Mouse (Mus musculus): ENCODE data around the gene Tmem254b. TPM values are rescaled to one million over a fixed set of nuclear protein-coding genes. Genes with fewer than 3 reads are reported as not detected.
"Not testable (repeated sequence)": the region's sequence is repeated elsewhere in the genome, so short reads cannot be mapped to it uniquely, and the experiment has no call there.

Tmem254b gene
- polyA plus RNA-seq, 1 experiment from 2014 or later = 20.5 TPM

DNA sequence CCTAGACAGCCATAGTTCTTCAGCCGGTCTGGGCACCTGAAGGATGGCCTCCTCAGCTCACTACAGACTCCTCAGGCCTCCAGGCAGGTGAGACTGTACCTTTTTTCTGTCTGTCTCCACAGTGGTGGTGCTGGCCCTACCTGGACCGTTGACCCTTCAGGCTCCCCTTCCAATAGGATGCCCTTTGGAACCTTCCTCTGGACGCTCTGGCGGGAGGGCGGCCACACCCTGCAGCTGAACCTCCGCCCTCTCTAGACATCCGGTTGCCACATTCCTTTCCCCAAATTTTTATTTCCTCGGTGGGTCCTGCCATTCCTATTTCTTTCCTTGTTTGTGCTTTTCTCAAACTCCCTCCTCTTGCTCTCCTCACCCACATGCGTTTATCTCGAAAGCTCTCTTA is 25.2 kb downstream of the Tmem254b start:
- H3K9ac ChIP-seq (replicated peaks; ENCODE audit: low read length); H3K27me3 ChIP-seq (ENCODE audit: control insufficient read depth, insufficient read depth, low read length); ATAC-seq (replicated peaks; ENCODE audit: insufficient number of reproducible peaks, low FRiP score, low TSS enrichment, low read depth); H3K36me3 ChIP-seq (replicated peaks; ENCODE audit: control insufficient read depth, insufficient read depth, low read depth, low read length); H3K4me3 ChIP-seq (ENCODE audit: low read depth, low read length); H3K4me1 ChIP-seq (ENCODE audit: control insufficient read depth, insufficient read depth, low read length); H3K9me3 ChIP-seq (replicated peaks; ENCODE audit: control insufficient read depth, low read length); H3K4me2 ChIP-seq (ENCODE audit: low read depth, low read length); H3K27ac ChIP-seq (replicated peaks; ENCODE audit: low read depth, low read length); DNase-seq (ENCODE audit: low spot score): not testable (repeated sequence)
- no CpG with 5 or more reads among the region's 10 CpGs for WGBS

DNA sequence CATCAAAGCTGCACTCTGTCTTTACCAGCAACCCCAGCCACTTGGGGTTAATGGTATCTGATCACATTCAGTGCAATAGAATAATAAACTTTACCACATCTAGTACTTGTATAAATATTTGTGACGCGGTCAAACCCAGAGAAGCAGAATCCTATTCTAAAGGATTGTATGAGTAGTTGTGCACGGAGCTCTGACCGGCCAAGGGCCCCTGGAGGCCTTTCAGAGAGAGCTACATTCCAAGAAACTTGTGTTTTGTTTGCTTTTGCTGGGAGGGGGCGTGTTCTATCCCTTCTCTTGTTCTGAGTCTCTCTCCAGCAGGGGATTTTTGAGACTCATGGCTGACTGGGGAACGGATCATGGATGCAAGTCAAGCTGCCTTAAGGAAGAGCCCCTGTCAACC is 31.8 kb downstream of the Tmem254b start:
- H3K27me3 ChIP-seq (ENCODE audit: control insufficient read depth, insufficient read depth, low read length); H3K4me3 ChIP-seq (ENCODE audit: low read depth, low read length); H3K36me3 ChIP-seq (replicated peaks; ENCODE audit: control insufficient read depth, insufficient read depth, low read depth, low read length); H3K9ac ChIP-seq (replicated peaks; ENCODE audit: low read length); H3K4me1 ChIP-seq (ENCODE audit: control insufficient read depth, insufficient read depth, low read length); H3K4me2 ChIP-seq (ENCODE audit: low read depth, low read length); ATAC-seq (replicated peaks; ENCODE audit: insufficient number of reproducible peaks, low FRiP score, low TSS enrichment, low read depth); H3K27ac ChIP-seq (replicated peaks; ENCODE audit: low read depth, low read length); DNase-seq (ENCODE audit: low spot score); H3K9me3 ChIP-seq (replicated peaks; ENCODE audit: control insufficient read depth, low read length): not testable (repeated sequence)
- WGBS = no CpG with 5 or more reads among the region's 6 CpGs

DNA sequence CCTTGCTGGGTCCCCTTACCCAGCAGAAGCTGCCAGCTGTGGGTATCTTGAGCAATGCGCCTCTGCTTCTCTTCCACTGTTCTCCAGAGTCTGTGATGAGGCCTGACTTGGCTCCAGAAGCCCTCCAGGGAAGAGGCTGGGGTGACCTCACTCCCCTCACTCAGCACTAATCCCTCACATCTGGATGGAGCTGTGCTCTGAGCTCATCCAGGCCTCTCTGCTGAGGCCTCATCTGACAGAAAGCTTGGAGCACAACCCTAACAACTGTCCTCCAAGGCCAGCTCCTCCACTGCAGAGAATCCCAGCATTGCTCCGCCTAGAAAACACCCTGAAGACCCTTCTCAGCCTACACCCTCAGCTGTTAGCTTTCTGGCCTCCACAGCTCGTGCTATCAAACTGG is 32.9 kb downstream of the Tmem254b start:
- H3K4me2 ChIP-seq (ENCODE audit: low read depth, low read length); H3K36me3 ChIP-seq (replicated peaks; ENCODE audit: control insufficient read depth, insufficient read depth, low read depth, low read length); ATAC-seq (replicated peaks; ENCODE audit: insufficient number of reproducible peaks, low FRiP score, low TSS enrichment, low read depth); DNase-seq (ENCODE audit: low spot score); H3K27me3 ChIP-seq (ENCODE audit: control insufficient read depth, insufficient read depth, low read length); H3K4me3 ChIP-seq (ENCODE audit: low read depth, low read length); H3K9me3 ChIP-seq (replicated peaks; ENCODE audit: control insufficient read depth, low read length); H3K4me1 ChIP-seq (ENCODE audit: control insufficient read depth, insufficient read depth, low read length); H3K9ac ChIP-seq (replicated peaks; ENCODE audit: low read length); H3K27ac ChIP-seq (replicated peaks; ENCODE audit: low read depth, low read length): not testable (repeated sequence)
- no CpG with 5 or more reads among the region's 3 CpGs for WGBS

DNA sequence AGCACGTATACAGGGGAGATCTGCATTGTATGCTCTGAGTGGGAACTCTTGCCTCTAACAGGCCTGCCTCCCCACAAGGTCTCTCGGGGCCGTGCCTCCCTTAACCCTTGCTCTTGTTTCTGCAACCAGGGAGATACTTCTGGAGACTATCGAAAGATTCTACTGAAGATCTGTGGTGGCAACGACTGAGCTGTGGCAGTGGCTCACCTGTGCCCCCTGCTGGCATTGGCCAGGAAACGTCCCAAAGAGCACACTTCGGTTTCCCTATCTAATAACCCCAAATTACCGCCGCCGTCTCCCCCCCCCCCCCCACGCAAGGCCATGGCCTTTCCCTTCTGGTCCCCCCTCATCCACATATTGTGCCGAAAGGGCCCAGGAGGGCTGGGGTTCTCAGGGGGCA is 41.6 kb downstream of the Tmem254b start:
- not testable (repeated sequence) for H3K27me3 ChIP-seq (ENCODE audit: control insufficient read depth, insufficient read depth, low read length); DNase-seq (ENCODE audit: low spot score); H3K9me3 ChIP-seq (replicated peaks; ENCODE audit: control insufficient read depth, low read length); H3K36me3 ChIP-seq (replicated peaks; ENCODE audit: control insufficient read depth, insufficient read depth, low read depth, low read length); H3K9ac ChIP-seq (replicated peaks; ENCODE audit: low read length); ATAC-seq (replicated peaks; ENCODE audit: insufficient number of reproducible peaks, low FRiP score, low TSS enrichment, low read depth); H3K4me3 ChIP-seq (ENCODE audit: low read depth, low read length); H3K27ac ChIP-seq (replicated peaks; ENCODE audit: low read depth, low read length); H3K4me1 ChIP-seq (ENCODE audit: control insufficient read depth, insufficient read depth, low read length); H3K4me2 ChIP-seq (ENCODE audit: low read depth, low read length)
- no CpG with 5 or more reads among the region's 12 CpGs for WGBS

DNA sequence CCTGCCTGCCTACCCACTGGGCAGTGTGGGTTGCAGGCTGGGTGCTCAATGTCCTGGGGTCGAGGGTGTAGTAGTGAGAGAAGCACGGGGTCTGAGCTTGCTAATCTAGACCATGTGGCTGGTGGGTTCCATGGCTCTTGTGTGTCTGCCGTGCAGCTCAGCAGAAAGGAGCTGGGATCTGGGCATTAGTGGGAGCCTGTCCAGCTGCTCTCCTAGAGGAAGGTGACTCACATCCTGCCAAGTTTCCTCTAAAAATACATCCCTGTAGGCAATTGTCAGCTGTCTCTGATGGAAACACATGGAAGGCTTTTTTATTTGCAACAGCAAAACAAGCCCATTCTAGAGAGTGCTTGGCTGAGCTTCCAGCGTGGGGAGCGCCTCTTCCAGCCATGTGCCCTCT is 44.4 kb downstream of the Tmem254b start:
- not testable (repeated sequence) for H3K4me3 ChIP-seq (ENCODE audit: low read depth, low read length); H3K27ac ChIP-seq (replicated peaks; ENCODE audit: low read depth, low read length); H3K4me2 ChIP-seq (ENCODE audit: low read depth, low read length); H3K9ac ChIP-seq (replicated peaks; ENCODE audit: low read length); H3K9me3 ChIP-seq (replicated peaks; ENCODE audit: control insufficient read depth, low read length); H3K4me1 ChIP-seq (ENCODE audit: control insufficient read depth, insufficient read depth, low read length); H3K36me3 ChIP-seq (replicated peaks; ENCODE audit: control insufficient read depth, insufficient read depth, low read depth, low read length); ATAC-seq (replicated peaks; ENCODE audit: insufficient number of reproducible peaks, low FRiP score, low TSS enrichment, low read depth); H3K27me3 ChIP-seq (ENCODE audit: control insufficient read depth, insufficient read depth, low read length); DNase-seq (ENCODE audit: low spot score)
- WGBS = no CpG with 5 or more reads among the region's 5 CpGs

DNA sequence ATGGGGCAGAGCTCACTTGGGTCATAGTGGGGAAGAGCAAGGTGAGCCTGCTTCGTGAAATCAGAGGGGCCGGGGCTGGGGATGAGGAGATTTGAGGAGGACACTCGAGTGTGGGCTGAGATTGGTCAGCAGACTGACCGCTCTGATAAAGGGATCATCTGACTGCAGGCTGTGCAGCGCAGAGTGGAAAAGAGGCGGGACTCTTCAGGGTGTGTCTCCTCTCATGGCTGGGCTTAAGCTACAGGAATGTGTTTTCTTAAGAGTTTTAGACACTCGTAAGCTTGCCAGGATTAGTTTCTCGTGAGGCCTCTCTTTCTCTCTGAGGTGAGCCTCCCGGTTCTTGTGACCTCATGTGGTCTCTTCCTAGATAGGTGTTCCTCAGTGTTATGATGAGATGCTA is 45.7 kb downstream of the Tmem254b start:
- not testable (repeated sequence) for H3K36me3 ChIP-seq (replicated peaks; ENCODE audit: control insufficient read depth, insufficient read depth, low read depth, low read length); DNase-seq (ENCODE audit: low spot score); H3K9me3 ChIP-seq (replicated peaks; ENCODE audit: control insufficient read depth, low read length); H3K27ac ChIP-seq (replicated peaks; ENCODE audit: low read depth, low read length); ATAC-seq (replicated peaks; ENCODE audit: insufficient number of reproducible peaks, low FRiP score, low TSS enrichment, low read depth); H3K27me3 ChIP-seq (ENCODE audit: control insufficient read depth, insufficient read depth, low read length); H3K9ac ChIP-seq (replicated peaks; ENCODE audit: low read length); H3K4me3 ChIP-seq (ENCODE audit: low read depth, low read length); H3K4me1 ChIP-seq (ENCODE audit: control insufficient read depth, insufficient read depth, low read length); H3K4me2 ChIP-seq (ENCODE audit: low read depth, low read length)
- WGBS = no CpG with 5 or more reads among the region's 9 CpGs

DNA sequence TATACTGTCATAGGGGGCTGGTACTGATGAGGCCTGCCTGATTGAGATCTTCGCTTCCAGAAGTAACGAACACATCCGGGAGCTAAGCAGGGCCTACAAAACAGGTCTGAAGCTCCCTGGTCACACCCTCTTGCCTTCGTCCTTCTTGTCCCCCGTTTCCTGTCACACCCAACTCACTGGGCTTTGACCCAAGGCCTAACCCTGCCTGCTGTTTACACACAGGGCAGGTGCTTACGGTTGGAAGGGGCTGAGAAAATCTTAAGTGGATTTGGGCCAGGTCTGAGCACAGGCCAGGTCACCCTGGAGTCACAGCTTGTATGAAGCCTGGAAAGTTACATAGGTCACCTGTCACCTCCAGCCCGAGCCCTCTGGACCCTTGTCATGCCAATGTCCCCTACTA is 50.8 kb downstream of the Tmem254b start:
- ATAC-seq (replicated peaks; ENCODE audit: insufficient number of reproducible peaks, low FRiP score, low TSS enrichment, low read depth); DNase-seq (ENCODE audit: low spot score); H3K9ac ChIP-seq (replicated peaks; ENCODE audit: low read length); H3K4me3 ChIP-seq (ENCODE audit: low read depth, low read length); H3K9me3 ChIP-seq (replicated peaks; ENCODE audit: control insufficient read depth, low read length); H3K4me1 ChIP-seq (ENCODE audit: control insufficient read depth, insufficient read depth, low read length); H3K36me3 ChIP-seq (replicated peaks; ENCODE audit: control insufficient read depth, insufficient read depth, low read depth, low read length); H3K27me3 ChIP-seq (ENCODE audit: control insufficient read depth, insufficient read depth, low read length); H3K27ac ChIP-seq (replicated peaks; ENCODE audit: low read depth, low read length); H3K4me2 ChIP-seq (ENCODE audit: low read depth, low read length): not testable (repeated sequence)
- no CpG with 5 or more reads among the region's 7 CpGs for WGBS

Measured in embryonic facial prominence, embryonic 11.5 days (tissue).